In genomic region chr2:52991688-52992194, GRCm38 (mm10) we compare ENCODE assay signal across 11 mouse cellular contexts.
DNase-seq lines count a peak whose midpoint lies in the region; ATAC-seq and TF ChIP-seq lines count a peak whose summit lies in the region.
"Had no signal": no experiment of that assay in that cellular context is flagged by ENCODE, and none has a peak within 500 bp of the region (broad histone marks: within the 10 kb centered on the region; RNA-seq: fewer than 3 reads in every experiment).

No protein-coding gene starts in this region.

- no peak for TF ChIP-seq EP300 in liver, postnatal 0 days (IDR thresholded peaks at IDR 0.05; ENCODE audit: low read depth)
- no peak for TF ChIP-seq EP300 in heart, postnatal 0 days (IDR thresholded peaks at IDR 0.05; ENCODE audit: low read depth)

- H3K4me3 ChIP-seq in heart, embryonic 13.5 days: no peak overlapping the region
- no peak overlapping the region for H3K4me3 ChIP-seq in liver, postnatal 0 days (ENCODE audit: low read depth, low read length)
- no peak overlapping the region for H3K4me3 ChIP-seq in liver, embryonic 12.5 days
- no peak overlapping the region for H3K4me3 ChIP-seq in heart, postnatal 0 days (ENCODE audit: low read depth, low read length)
- no peak overlapping the region for H3K4me3 ChIP-seq in stomach, embryonic 15.5 days (replicated peaks)
- H3K4me3 ChIP-seq: forebrain, embryonic 12.5 days; myocyte had no signal

- H3K4me2 ChIP-seq in heart, embryonic 13.5 days: no peak overlapping the region
- no peak overlapping the region for H3K4me2 ChIP-seq in liver, postnatal 0 days (ENCODE audit: low read depth, low read length)
- no peak overlapping the region for H3K4me2 ChIP-seq in liver, embryonic 12.5 days
- H3K4me2 ChIP-seq in heart, postnatal 0 days (ENCODE audit: low read depth, low read length): 0 out of 2 replicates have a peak overlapping the region, but pooled peaks have one; percentile 24
- H3K4me2 ChIP-seq in stomach, embryonic 15.5 days: no peak overlapping the region
- H3K4me2 ChIP-seq: forebrain, embryonic 12.5 days had no signal

- DNase-seq in heart, postnatal 36 days: no peak
- DNase-seq in liver, postnatal 0 days: no peak
- peak; percentile 10 for DNase-seq in heart, postnatal 0 days (ENCODE audit: low spot score)
- DNase-seq in natural killer cell, adult 2 months (ENCODE audit: low spot score in 2 of 2): no peak
- DNase-seq: cerebellum, postnatal 14 days had no signal

- ATAC-seq in heart, embryonic 13.5 days (ENCODE audit: extremely low read depth, insufficient number of reproducible peaks, low FRiP score, low TSS enrichment): no peak
- ATAC-seq in liver, postnatal 0 days: no peak
- no peak for ATAC-seq in liver, embryonic 12.5 days
- ATAC-seq in heart, postnatal 0 days (ENCODE audit: insufficient read depth, low read depth): no peak
- ATAC-seq in stomach, embryonic 15.5 days (ENCODE audit: insufficient read depth, low FRiP score, low read depth): no peak
- no peak for ATAC-seq in erythroid progenitor cell, adult 5-6 weeks (replicated peaks; ENCODE audit: low FRiP score, poor library complexity, severe bottlenecking)

- no peaks in the 10 kb centered on the region for H3K36me3 ChIP-seq in heart, embryonic 13.5 days
- no peaks in the 10 kb centered on the region for H3K36me3 ChIP-seq in liver, postnatal 0 days (replicated peaks; ENCODE audit: insufficient read depth, low read length)
- H3K36me3 ChIP-seq in liver, embryonic 12.5 days: no peaks in the 10 kb centered on the region
- H3K36me3 ChIP-seq in heart, postnatal 0 days (replicated peaks; ENCODE audit: control insufficient read depth, insufficient read depth, low read length): no peaks in the 10 kb centered on the region
- no peaks in the 10 kb centered on the region for H3K36me3 ChIP-seq in stomach, embryonic 15.5 days
- H3K36me3 ChIP-seq: forebrain, embryonic 12.5 days had no signal

- no peaks in the 10 kb centered on the region for H3K27me3 ChIP-seq in heart, embryonic 13.5 days (replicated peaks)
- H3K27me3 ChIP-seq in liver, postnatal 0 days (ENCODE audit: insufficient read depth, low read length): no peaks in the 10 kb centered on the region
- no peaks in the 10 kb centered on the region for H3K27me3 ChIP-seq in liver, embryonic 12.5 days (replicated peaks)
- no peaks in the 10 kb centered on the region for H3K27me3 ChIP-seq in heart, postnatal 0 days (ENCODE audit: control insufficient read depth, insufficient read depth, low read length)
- no peaks in the 10 kb centered on the region for H3K27me3 ChIP-seq in stomach, embryonic 15.5 days (replicated peaks)
- H3K27me3 ChIP-seq: forebrain, embryonic 12.5 days had no signal

- H3K9ac ChIP-seq in heart, embryonic 13.5 days: no peak overlapping the region
- H3K9ac ChIP-seq in liver, postnatal 0 days (replicated peaks): no peak overlapping the region
- H3K9ac ChIP-seq in liver, embryonic 12.5 days: no peak overlapping the region
- H3K9ac ChIP-seq in heart, postnatal 0 days (replicated peaks; ENCODE audit: low read depth, low read length): no peak overlapping the region
- H3K9ac ChIP-seq in stomach, embryonic 15.5 days: no peak overlapping the region
- H3K9ac ChIP-seq: forebrain, embryonic 12.5 days had no signal

- no peak for TF ChIP-seq CTCF in liver, postnatal 0 days (IDR thresholded peaks at IDR 0.05; ENCODE audit: low read depth)
- no peak for TF ChIP-seq CTCF in heart, postnatal 0 days (IDR thresholded peaks at IDR 0.05; ENCODE audit: low read depth)

- intact Hi-C loops in heart, postnatal 36 days (cut with DNase I): loop anchor here (5.0 kb wide), 1 partner anchor 49 kb away; no protein-coding TSS in a partner anchor

- 0 out of 2 replicates have a peak overlapping the region, but pooled peaks have one; percentile 42 for H3K27ac ChIP-seq in heart, embryonic 13.5 days (replicated peaks)
- H3K27ac ChIP-seq in liver, postnatal 0 days (ENCODE audit: low read depth): 0 out of 2 replicates have a peak overlapping the region, but pooled peaks have one; percentile 30
- no peak overlapping the region for H3K27ac ChIP-seq in liver, embryonic 12.5 days
- H3K27ac ChIP-seq in heart, postnatal 0 days (ENCODE audit: low read depth): peak overlapping the region; percentile 72
- peak overlapping the region; percentile 80 for H3K27ac ChIP-seq in stomach, embryonic 15.5 days
- H3K27ac ChIP-seq: forebrain, embryonic 12.5 days had no signal

- 59% methylated on average over 5 of the region's 5 CpGs for WGBS in heart, embryonic 13.5 days
- WGBS in liver, postnatal 0 days (ENCODE audit: insufficient replicate concordance): 39% methylated on average over 5 of the region's 5 CpGs
- WGBS in liver, embryonic 12.5 days (ENCODE audit: insufficient replicate concordance): 30% methylated on average over 5 of the region's 5 CpGs
- 53% methylated on average over 5 of the region's 5 CpGs for WGBS in heart, postnatal 0 days
- 40% methylated on average over 5 of the region's 5 CpGs for WGBS in stomach, embryonic 15.5 days

- H3K4me1 ChIP-seq in heart, embryonic 13.5 days: peaks cover 18% of the 10 kb centered on the region
- H3K4me1 ChIP-seq in liver, postnatal 0 days (ENCODE audit: insufficient read depth): no peaks in the 10 kb centered on the region
- H3K4me1 ChIP-seq in liver, embryonic 12.5 days: peaks cover 4% of the 10 kb centered on the region; the same call in 1 of the 2 replicates
- H3K4me1 ChIP-seq in heart, postnatal 0 days (ENCODE audit: control insufficient read depth, insufficient read depth): no peaks in the 10 kb centered on the region; the same call in 1 of the 2 replicates
- peaks cover 9% of the 10 kb centered on the region; the same call in 1 of the 2 replicates for H3K4me1 ChIP-seq in stomach, embryonic 15.5 days

- H3K9me3 ChIP-seq in heart, embryonic 13.5 days: no peaks in the 10 kb centered on the region
- no peaks in the 10 kb centered on the region for H3K9me3 ChIP-seq in liver, postnatal 0 days (ENCODE audit: low read length)
- H3K9me3 ChIP-seq in liver, embryonic 12.5 days (replicated peaks): no peaks in the 10 kb centered on the region
- H3K9me3 ChIP-seq in heart, postnatal 0 days (replicated peaks; ENCODE audit: control insufficient read depth, low read length): no peaks in the 10 kb centered on the region
- no peaks in the 10 kb centered on the region for H3K9me3 ChIP-seq in stomach, embryonic 15.5 days
- H3K9me3 ChIP-seq: forebrain, embryonic 12.5 days had no signal
